Mouse (Mus musculus): ENCODE data around the gene Otud1. TPM values are rescaled to one million over a fixed set of nuclear protein-coding genes. Genes with fewer than 3 reads are reported as not detected.

The Otud1 gene
- total RNA-seq (2018; cell fraction: chromatin; rRNA removed): 10 to 100 TPM in 5 of 26 experiments, 1 to 10 TPM in 19, under 1 TPM in 2; 0.66 to 19.4 (median 4.7) TPM
- 10 to 100 TPM in 17 of 26 experiments, 1 to 10 TPM in 9; 5.3 to 36.8 (median 12.4) TPM for total RNA-seq (2018; cell fraction: cytosol; rRNA removed)
- 10 to 100 TPM in 19 of 26 experiments, 1 to 10 TPM in 7; 2.3 to 51.6 (median 15.7) TPM for total RNA-seq (2018; cell fraction: nucleus; rRNA removed)
- polyA plus RNA-seq (2018): 3.5 to 5.3 TPM (median 3.6 TPM) in 3 replicates

- Histone ChIP-seq H3K4me3 (ENCODE audit: inconsistent target) (peak within 1 kb of the TSS; percentile 62), H3K79me2 (ENCODE audit: inconsistent target) (peaks cover 24% of the 10 kb centered on the region), H3K36me3 (ENCODE audit: inconsistent target) (no peaks in the 10 kb centered on the region), H3K27ac (peak within 1 kb of the TSS; percentile 66)
- under 1% methylated on average over 55 of the region's 62 CpGs for WGBS (ENCODE audit: missing documents)
These were observed at the start of gene Otud1 for GRCm38 (mm10) chr2:19657158-19657874. Gene Otud1 (plus strand): TSS chr2:19657752.

- 83% methylated on average over 1 of the region's 1 CpGs for WGBS (ENCODE audit: missing documents)
These were observed 49.7 kb upstream of the Otud1 start for GRCm38 (mm10) chr2:19607852-19608251.

DNA sequence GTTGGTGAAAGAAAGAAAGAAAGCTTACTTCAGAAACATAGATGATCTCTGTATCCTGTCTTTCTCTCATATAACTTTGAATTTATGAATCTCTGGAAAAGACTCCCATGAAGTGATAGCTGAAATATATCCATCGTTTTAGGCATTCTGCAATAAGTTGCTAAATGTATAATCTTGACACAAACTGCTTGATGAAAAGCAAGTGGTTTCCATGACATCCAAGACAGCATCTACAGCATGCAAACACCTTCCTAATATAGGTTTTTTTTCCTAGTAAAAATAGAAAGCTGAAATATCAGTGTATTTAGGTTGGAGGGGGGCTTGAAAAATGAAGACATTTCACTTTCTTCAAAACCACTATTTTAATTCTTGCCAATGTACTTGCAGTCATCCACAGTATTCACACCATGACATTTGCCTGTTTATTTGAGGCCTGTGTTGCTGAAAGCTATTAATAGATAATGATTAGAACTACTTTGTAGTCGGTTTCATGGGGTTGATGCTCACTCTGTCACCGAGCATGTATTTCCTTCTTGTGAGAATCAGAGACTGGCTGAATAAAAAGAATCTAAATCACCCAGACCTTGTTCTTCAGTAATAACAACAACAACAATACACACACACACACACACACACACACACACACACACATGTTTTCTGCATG is 49.0 kb upstream of the Otud1 start:
- Histone ChIP-seq H3K36me3 (ENCODE audit: inconsistent target) (no peaks in the 10 kb centered on the region), H3K4me3 (ENCODE audit: inconsistent target) (no peak overlapping the region), H3K79me2 (ENCODE audit: inconsistent target) (no peaks in the 10 kb centered on the region), H3K27ac (no peak overlapping the region)
- WGBS (ENCODE audit: missing documents): 95% methylated on average over 3 of the region's 3 CpGs

More at GRCm38 (mm10) chr2:19607852-19608251, 49.7 kb upstream of the Otud1 start:
- no peak overlapping the region for H3K4me3 ChIP-seq (ENCODE audit: inconsistent target)
- H3K79me2 ChIP-seq (ENCODE audit: inconsistent target): no peaks in the 10 kb centered on the region
- H3K27ac ChIP-seq: no peak overlapping the region
- H3K36me3 ChIP-seq (ENCODE audit: inconsistent target): no peaks in the 10 kb centered on the region

DNA sequence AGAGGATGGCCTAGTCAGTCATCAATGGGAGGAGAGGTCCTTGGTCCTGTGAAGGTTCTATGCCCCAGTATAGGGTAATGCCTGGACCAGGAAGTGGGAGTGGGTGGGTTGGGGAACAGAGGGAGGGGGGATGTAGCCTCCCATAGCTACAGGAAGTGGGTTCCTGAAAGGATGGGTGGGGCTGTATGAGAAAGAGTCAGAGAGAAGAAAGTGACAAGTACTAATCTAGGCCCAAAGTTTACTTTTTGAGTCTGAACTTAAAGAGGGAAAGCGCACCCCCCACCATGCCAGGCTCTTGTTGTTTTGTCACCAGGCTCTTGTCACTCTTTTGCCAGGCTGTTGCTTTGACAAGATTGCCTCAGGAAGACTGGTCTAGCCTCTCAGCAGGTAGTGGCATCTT is 35.5 kb upstream of the Otud1 start:
- Histone ChIP-seq H3K27ac (no peak overlapping the region), H3K79me2 (ENCODE audit: inconsistent target) (no peaks in the 10 kb centered on the region), H3K4me3 (ENCODE audit: inconsistent target) (no peak overlapping the region), H3K36me3 (ENCODE audit: inconsistent target) (no peaks in the 10 kb centered on the region)
- 100% methylated on average over 1 of the region's 1 CpGs for WGBS (ENCODE audit: missing documents)

DNA sequence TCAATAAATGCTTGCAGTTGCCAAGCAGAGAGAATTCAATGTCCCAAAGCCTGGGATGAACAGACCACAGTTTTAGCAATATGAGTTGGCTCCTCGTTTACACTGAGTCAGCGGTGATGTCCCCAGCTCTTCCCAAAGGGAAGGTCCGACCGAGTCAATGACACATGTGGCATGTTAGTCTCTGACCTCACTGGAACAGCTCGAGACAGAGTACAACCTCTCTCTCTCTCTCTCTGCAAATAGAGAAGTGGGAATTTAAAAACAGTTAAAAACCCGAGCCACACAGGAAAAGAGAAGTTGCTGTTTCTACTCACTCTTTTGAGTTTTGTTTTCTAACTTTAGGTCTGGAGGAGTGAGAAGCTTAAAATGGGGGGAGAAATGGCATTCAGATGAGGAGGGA is 30.5 kb upstream of the Otud1 start:
- Histone ChIP-seq H3K79me2 (ENCODE audit: inconsistent target) (no peaks in the 10 kb centered on the region), H3K27ac (peak overlapping the region; percentile 83), H3K36me3 (ENCODE audit: inconsistent target) (no peaks in the 10 kb centered on the region), H3K4me3 (ENCODE audit: inconsistent target) (no peak overlapping the region)
- 1% methylated on average over 6 of the region's 6 CpGs for WGBS (ENCODE audit: missing documents)

DNA sequence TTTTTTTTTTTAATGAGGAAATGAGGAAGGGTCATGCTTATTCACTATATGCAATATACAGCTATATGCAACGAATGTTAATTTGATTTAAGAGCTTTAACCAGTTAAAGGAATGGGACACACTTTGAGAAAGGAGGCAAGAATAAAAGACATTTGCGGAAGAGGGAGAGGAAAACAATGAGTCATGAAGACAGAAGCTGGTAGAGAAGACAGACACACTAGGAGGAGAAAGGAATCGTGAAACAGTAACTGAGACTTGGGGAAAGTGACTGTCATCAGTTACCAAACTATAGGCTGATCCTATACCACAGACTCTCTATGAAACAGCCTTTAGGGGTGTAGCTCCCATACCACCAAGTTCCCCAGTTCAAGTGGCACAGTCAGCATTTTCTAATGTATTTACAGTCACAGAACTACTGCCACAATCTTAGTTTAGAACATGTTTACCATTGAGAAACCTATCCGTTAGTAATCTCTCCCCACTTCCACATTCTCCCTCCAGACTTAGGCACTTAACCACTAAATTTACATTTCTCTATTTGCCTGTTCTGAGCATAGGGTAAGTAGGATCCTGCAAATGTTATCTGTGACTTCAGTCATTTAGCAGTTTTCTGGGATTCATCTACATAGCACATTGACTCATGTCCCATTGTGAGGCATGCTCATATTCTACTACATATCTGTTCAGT is 29.5 kb upstream of the Otud1 start:
- Histone ChIP-seq H3K27ac (peak overlapping the region; percentile 83), H3K36me3 (ENCODE audit: inconsistent target) (no peaks in the 10 kb centered on the region), H3K4me3 (ENCODE audit: inconsistent target) (no peak overlapping the region), H3K79me2 (ENCODE audit: inconsistent target) (no peaks in the 10 kb centered on the region)
- 0% methylated on average over 4 of the region's 4 CpGs for WGBS (ENCODE audit: missing documents)

DNA sequence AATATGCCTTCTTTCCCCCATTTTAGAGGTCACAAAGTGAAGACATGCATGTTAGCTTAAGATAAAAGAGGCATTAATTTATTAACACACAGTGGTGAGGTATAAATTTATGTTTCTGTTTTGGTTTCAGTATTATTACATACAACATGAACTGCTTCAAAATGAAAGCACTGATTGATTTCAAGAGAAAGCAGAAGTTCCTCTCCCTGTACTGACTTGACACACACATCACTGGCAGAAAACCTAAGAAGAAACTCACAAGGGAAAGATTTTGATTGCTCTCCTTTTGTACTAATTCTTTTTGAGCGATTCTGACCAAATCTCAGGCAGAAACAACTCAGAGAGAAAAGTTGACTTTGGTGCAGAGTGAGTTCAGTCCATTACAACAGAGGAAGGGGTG is 27.0 kb upstream of the Otud1 start:
- no peaks in the 10 kb centered on the region for H3K79me2 ChIP-seq (ENCODE audit: inconsistent target)
- H3K4me3 ChIP-seq (ENCODE audit: inconsistent target): no peak overlapping the region
- H3K36me3 ChIP-seq (ENCODE audit: inconsistent target): no peaks in the 10 kb centered on the region
- WGBS (ENCODE audit: missing documents): 33% methylated on average over 1 of the region's 1 CpGs
- H3K27ac ChIP-seq: peak overlapping the region; percentile 40

- 93% methylated on average over 2 of the region's 2 CpGs for WGBS (ENCODE audit: missing documents)
- Histone ChIP-seq H3K4me3 (ENCODE audit: inconsistent target) (no peak overlapping the region), H3K36me3 (ENCODE audit: inconsistent target) (no peaks in the 10 kb centered on the region), H3K79me2 (ENCODE audit: inconsistent target) (no peaks in the 10 kb centered on the region), H3K27ac (no peak overlapping the region)
These were observed 24.1 kb upstream of the Otud1 start for GRCm38 (mm10) chr2:19633406-19633920.

GRCm38 (mm10) chr2:19645182-19645581 is 12.4 kb upstream of the Otud1 start:
- WGBS (ENCODE audit: missing documents): 76% methylated on average over 2 of the region's 2 CpGs

GRCm38 (mm10) chr2:19646144-19646543 is 11.4 kb upstream of the Otud1 start:
- Histone ChIP-seq H3K36me3 (ENCODE audit: inconsistent target) (no peaks in the 10 kb centered on the region), H3K79me2 (ENCODE audit: inconsistent target) (no peaks in the 10 kb centered on the region), H3K27ac (no peak overlapping the region), H3K4me3 (ENCODE audit: inconsistent target) (no peak overlapping the region)
- 80% methylated on average over 4 of the region's 4 CpGs for WGBS (ENCODE audit: missing documents)

More at GRCm38 (mm10) chr2:19645182-19645581, 12.4 kb upstream of the Otud1 start:
- no peak overlapping the region for H3K27ac ChIP-seq
- no peak overlapping the region for H3K4me3 ChIP-seq (ENCODE audit: inconsistent target)
- no peaks in the 10 kb centered on the region for H3K79me2 ChIP-seq (ENCODE audit: inconsistent target)
- no peaks in the 10 kb centered on the region for H3K36me3 ChIP-seq (ENCODE audit: inconsistent target)

DNA sequence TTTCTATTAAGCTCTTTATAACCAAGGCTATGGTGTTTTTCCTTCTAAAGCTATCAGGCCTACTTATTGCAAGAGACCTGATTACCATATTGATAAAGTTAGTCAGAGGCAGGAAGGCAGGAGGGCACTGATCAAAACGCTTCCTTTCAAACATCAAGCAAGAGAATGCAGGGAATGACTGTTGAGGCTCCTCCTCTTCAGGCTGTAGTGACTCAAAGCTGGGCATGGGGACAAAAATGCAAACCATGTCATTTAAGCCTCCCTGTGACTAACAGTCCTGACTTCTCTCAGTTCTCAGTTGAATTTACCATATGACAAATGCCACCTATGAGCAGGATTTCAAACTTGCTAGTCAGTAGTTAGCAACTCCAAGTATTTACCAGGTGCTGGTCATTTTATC is 10.6 kb upstream of the Otud1 start:
- Histone ChIP-seq H3K79me2 (ENCODE audit: inconsistent target) (no peaks in the 10 kb centered on the region), H3K27ac (no peak overlapping the region), H3K4me3 (ENCODE audit: inconsistent target) (no peak overlapping the region), H3K36me3 (ENCODE audit: inconsistent target) (no peaks in the 10 kb centered on the region)
- 64% methylated on average over 1 of the region's 1 CpGs for WGBS (ENCODE audit: missing documents)

- no peak overlapping the region for H3K27ac ChIP-seq
- no peaks in the 10 kb centered on the region for H3K36me3 ChIP-seq (ENCODE audit: inconsistent target)
- H3K4me3 ChIP-seq (ENCODE audit: inconsistent target): no peak overlapping the region
- WGBS (ENCODE audit: missing documents): 76% methylated on average over 5 of the region's 5 CpGs
- peaks cover 24% of the 10 kb centered on the region for H3K79me2 ChIP-seq (ENCODE audit: inconsistent target)
These were observed 1.1 kb upstream of the Otud1 start for GRCm38 (mm10) chr2:19656436-19656835.

GRCm38 (mm10) chr2:19657881-19658589 is 483 bp downstream of the Otud1 start:
- no peak overlapping the region for H3K4me3 ChIP-seq (ENCODE audit: inconsistent target)
- H3K27ac ChIP-seq: no peak overlapping the region
- H3K36me3 ChIP-seq (ENCODE audit: inconsistent target): no peaks in the 10 kb centered on the region
- WGBS (ENCODE audit: missing documents): under 1% methylated on average over 50 of the region's 108 CpGs
- peaks cover 24% of the 10 kb centered on the region for H3K79me2 ChIP-seq (ENCODE audit: inconsistent target)
